Mouse (Mus musculus) MEL (cell line): Measurements from ENCODE around the gene Dnajc7.

Experiments used
- CTCF ChIP-seq, 3 experiments: IDR thresholded peaks in 2 of 3; conservative IDR thresholded peaks in 1 of 3; 2 replicates each; pipeline ENCODE4 v1.5.1; 2011 to 2012; ENCODE audit warnings: low read length in 3 of 3, low read depth in 2 of 3, mild to moderate bottlenecking in 2 of 3, improper control_type of control experiment in 1 of 3, inconsistent platforms in 1 of 3, mixed read lengths in 1 of 3, moderate library complexity in 1 of 3; ENCODE audit not compliant: control insufficient read depth in 1 of 3, insufficient read depth in 1 of 3, poor library complexity in 1 of 3, severe bottlenecking in 1 of 3
- ELF1 ChIP-seq: IDR thresholded peaks from 2 replicates; pipeline ENCODE4 v1.6.1; 2014; ENCODE audit warnings: low read depth, mild to moderate bottlenecking, inconsistent platforms, low read length, improper control_type of control experiment, moderate library complexity
- EP300 ChIP-seq, 2 experiments: IDR thresholded peaks; 2 replicates each; pipeline ENCODE4 v1.6.1; 2011; ENCODE audit warnings: improper control_type of control experiment in 2 of 2, low read length in 2 of 2, low read depth in 1 of 2, mild to moderate bottlenecking in 1 of 2
- NRF1 ChIP-seq: IDR thresholded peaks from 2 replicates; pipeline ENCODE4 v1.6.1; 2014; ENCODE audit warnings: low read depth, mild to moderate bottlenecking, inconsistent platforms, low read length, improper control_type of control experiment, moderate library complexity; ENCODE audit not compliant: poor library complexity, insufficient read depth, severe bottlenecking
- POLR2A ChIP-seq, 2 experiments: IDR thresholded peaks; 2 replicates each; pipeline ENCODE4 v1.6.1; 2011 to 2012; ENCODE audit warnings: low read length in 2 of 2, mild to moderate bottlenecking in 2 of 2, control low read depth in 1 of 2, improper control_type of control experiment in 1 of 2, low read depth in 1 of 2, moderate library complexity in 1 of 2; ENCODE audit not compliant: control insufficient read depth in 1 of 2, insufficient read depth in 1 of 2, poor library complexity in 1 of 2
- POLR2AphosphoS2 ChIP-seq: IDR thresholded peaks from 2 replicates; pipeline ENCODE4 v1.6.1; 2011; ENCODE audit warnings: low read length, improper control_type of control experiment
- TAL1 ChIP-seq: IDR thresholded peaks from 2 replicates; pipeline ENCODE4 v1.6.1; 2012; ENCODE audit warnings: mild to moderate bottlenecking, inconsistent platforms, low read length, moderate library complexity, mixed read lengths
- ZC3H11A ChIP-seq: IDR thresholded peaks from 2 replicates; pipeline ENCODE4 v1.6.1; 2012; ENCODE audit warnings: low read depth, mild to moderate bottlenecking, inconsistent platforms, low read length, improper control_type of control experiment
- ZNF384 ChIP-seq: IDR thresholded peaks from 2 replicates; pipeline ENCODE4 v1.6.1; 2012; ENCODE audit warnings: low read depth, mild to moderate bottlenecking, inconsistent platforms, low read length, improper control_type of control experiment

- no peak for TF ChIP-seq ELF1
- no peak for TF ChIP-seq TAL1
- TF ChIP-seq CTCF (IDR thresholded peaks at IDR 0.05 in 2 of 3, conservative IDR thresholded peaks at IDR 0.05 in 1 of 3; ENCODE audit: control insufficient read depth in 1 of 3, insufficient read depth in 1 of 3, low read depth in 2 of 3, low read length in 3 of 3, poor library complexity in 1 of 3, severe bottlenecking in 1 of 3) = no peak
- no peak for TF ChIP-seq EP300 (IDR thresholded peaks at IDR 0.05; ENCODE audit: low read depth in 1 of 2, low read length in 2 of 2)
- TF ChIP-seq ZC3H11A = no peak
- no peak for TF ChIP-seq ZNF384
- TF ChIP-seq NRF1 = no peak
- no peak for TF ChIP-seq POLR2A (IDR thresholded peaks at IDR 0.05; ENCODE audit: control insufficient read depth in 1 of 2, insufficient read depth in 1 of 2, low read depth in 1 of 2, low read length in 2 of 2, poor library complexity in 1 of 2)
- no peak for TF ChIP-seq POLR2AphosphoS2
These were observed 31.5 kb downstream of the Dnajc7 start for GRCm38 (mm10) chr11:100588462-100588861.
